Mouse (Mus musculus): ENCODE measurements at regions not wholly inside any gene's neighbourhood (a gene's known extent, or its start where the extent isn't known, plus 50 kb on each side); places are given as distances from the start of the nearest gene placed in this dataset.

DNA sequence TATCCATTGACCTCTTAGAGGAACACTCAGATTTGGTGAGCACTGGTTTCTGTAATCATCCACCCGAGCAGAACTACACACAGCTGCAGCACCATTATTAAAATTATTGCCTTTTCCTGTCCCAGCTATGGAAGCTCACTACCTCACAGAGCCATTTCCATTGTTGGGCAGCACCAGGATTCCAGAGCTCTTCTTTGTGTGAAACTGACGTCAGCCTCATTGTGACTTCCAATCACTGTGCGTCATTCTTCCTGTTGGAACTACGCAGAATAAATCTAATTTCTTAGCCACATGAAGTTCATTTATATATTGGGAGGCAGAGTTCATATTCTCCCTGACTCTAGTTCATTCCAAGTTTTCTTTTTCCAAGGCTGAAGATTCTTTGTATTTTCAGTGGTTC lies 83.0 kb upstream of the Ptger4 start:
- TF ChIP-seq TAL1 (IDR thresholded peaks at IDR 0.05; ENCODE audit: low read length) = no peak
- TF ChIP-seq ZKSCAN1 (IDR thresholded peaks at IDR 0.05; ENCODE audit: low read depth, low read length) = no peak
- TF ChIP-seq CTCF (IDR thresholded peaks at IDR 0.05 in 2 of 3, conservative IDR thresholded peaks at IDR 0.05 in 1 of 3; ENCODE audit: control insufficient read depth in 1 of 3, insufficient read depth in 1 of 3, low read depth in 2 of 3, low read length in 3 of 3, poor library complexity in 1 of 3, severe bottlenecking in 1 of 3) = no peak
- TF ChIP-seq POLR2A (IDR thresholded peaks at IDR 0.05; ENCODE audit: control insufficient read depth in 1 of 2, insufficient read depth in 1 of 2, low read depth in 1 of 2, low read length in 2 of 2, poor library complexity in 1 of 2) = no peak
- no peak for TF ChIP-seq RCOR1 (IDR thresholded peaks at IDR 0.05; ENCODE audit: low read depth, low read length)
- no peak for TF ChIP-seq KAT2A (conservative IDR thresholded peaks at IDR 0.05; ENCODE audit: low read depth, low read length)
- TF ChIP-seq NELFE (IDR thresholded peaks at IDR 0.05; ENCODE audit: low read depth, low read length) = no peak
- no peak for TF ChIP-seq EP300 (IDR thresholded peaks at IDR 0.05; ENCODE audit: low read depth in 1 of 2, low read length in 2 of 2)
- no peak for TF ChIP-seq ZC3H11A (IDR thresholded peaks at IDR 0.05; ENCODE audit: low read depth, low read length)
- TF ChIP-seq E2F4 (IDR thresholded peaks at IDR 0.05; ENCODE audit: borderline replicate concordance, low read depth, low read length) = no peak
- no peak for TF ChIP-seq GATA1 (IDR thresholded peaks at IDR 0.05; ENCODE audit: low read depth, low read length)
- no peak for TF ChIP-seq MYC (IDR thresholded peaks at IDR 0.05; ENCODE audit: low read depth, low read length)
- TF ChIP-seq USF1 (IDR thresholded peaks at IDR 0.05; ENCODE audit: low read depth, low read length) = no peak
- no peak for TF ChIP-seq SIN3A (IDR thresholded peaks at IDR 0.05; ENCODE audit: low read length)

Data from MEL (cell line).